Mouse (Mus musculus): ENCODE measurements around the gene Zcchc7. TPM values are rescaled to one million over a fixed set of nuclear protein-coding genes. Genes with fewer than 3 reads are reported as not detected.

Gene Zcchc7
- polyA plus RNA-seq, 1 experiment from 2014 or later, result 38.3 TPM

GRCm38 (mm10) chr4:44981280-44981973 is 225.8 kb downstream of the Zcchc7 start, which contains the start of gene Grhpr:
Grhpr (plus strand) TSS chr4:44981395.
- no peaks in the 10 kb centered on the region for H3K36me3 ChIP-seq (ENCODE audit: control insufficient read depth, insufficient read depth, low read length)
- H3K27me3 ChIP-seq (ENCODE audit: control insufficient read depth, insufficient read depth, low read length), result no peaks in the 10 kb centered on the region
- H3K9ac ChIP-seq (replicated peaks; ENCODE audit: low read length), result peak within 1 kb of the TSS; percentile 65
- H3K4me2 ChIP-seq (ENCODE audit: low read length), result peak within 1 kb of the TSS; percentile 90
- H3K4me1 ChIP-seq (ENCODE audit: control insufficient read depth, insufficient read depth, low read length), result peaks cover 7% of the 10 kb centered on the region; the same call in 1 of the 2 replicates
- H3K27ac ChIP-seq (replicated peaks; ENCODE audit: low read depth, low read length), result peak within 1 kb of the TSS; percentile 63
- no peaks in the 10 kb centered on the region for H3K9me3 ChIP-seq (ENCODE audit: control insufficient read depth, low read length)
- DNase-seq (peak; percentile 81), ATAC-seq (ENCODE audit: low FRiP score, low TSS enrichment) (peak; percentile 90)
- 1% methylated on average over 40 of the region's 40 CpGs for WGBS
- H3K4me3 ChIP-seq (replicated peaks; ENCODE audit: low read depth, low read length), result peak within 1 kb of the TSS; percentile 54

Small RNA genes within 50 kb of the gene (microRNA-seq; reads per million reads assigned to microRNA genes)
- not detected for gene Gm22639

Other genes starting within 250 kb of the Zcchc7 start
- 9.2 and 11.3 TPM in 2 replicates for gene Pax5, start 45.4 kb upstream of the Zcchc7 start, polyA plus RNA-seq (2014; fragmentation: Nextera tagmentation; extraction: Ambion mirVana)
- gene Grhpr, start 225.5 kb downstream of the Zcchc7 start, polyA plus RNA-seq (2014; fragmentation: Nextera tagmentation; extraction: Ambion mirVana), result 18.2 and 20.7 TPM in 2 replicates